In the genomic region with DNA sequence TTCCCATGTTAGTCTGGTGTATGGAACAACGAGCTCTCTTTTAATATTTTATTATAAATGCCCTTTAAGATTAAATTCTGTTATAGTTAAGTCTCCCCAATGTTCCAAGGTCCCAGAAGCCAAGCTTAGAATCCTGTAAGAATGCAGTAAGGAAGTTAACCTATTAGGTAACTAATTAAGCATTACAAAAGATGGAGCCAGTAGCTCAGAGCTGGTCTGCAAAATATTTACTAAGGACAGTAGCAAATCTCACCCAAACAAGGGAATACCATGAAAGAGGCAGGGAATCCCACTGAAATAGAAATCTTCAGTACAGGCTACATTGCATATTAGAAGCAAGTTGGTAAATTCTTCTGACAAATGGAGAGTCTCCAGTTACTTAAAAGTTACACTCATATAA, we compare ENCODE assay signal across 2 mouse cellular contexts. TPM values are rescaled to one million over a fixed set of nuclear protein-coding genes. Genes with fewer than 3 reads are reported as not detected.
"Had no signal": no experiment of that assay in that cellular context is flagged by ENCODE, and none has a peak within 500 bp of the region (broad histone marks: within the 10 kb centered on the region; RNA-seq: fewer than 3 reads in every experiment).

No protein-coding gene starts in this region.

RNA-seq across cellular contexts. Expression of gene Tmprss2, which starts 28.1 kb away (rescaled TPM):
- polyA plus RNA-seq: neural tube, embryonic 13.5 days; neural tube, embryonic 15.5 days had no signal
